Mouse (Mus musculus): ENCODE data around the gene Crb2. TPM values are rescaled to one million over a fixed set of nuclear protein-coding genes. Genes with fewer than 3 reads are reported as not detected.

The Crb2 gene
- polyA plus RNA-seq (2014; fragmentation: Illumina TruSeq; extraction: RNeasy Lipid Tissue Mini Kit (QIAGEN cat#74804); ENCODE audit: low read depth, low replicate concordance) = not detected

DNA sequence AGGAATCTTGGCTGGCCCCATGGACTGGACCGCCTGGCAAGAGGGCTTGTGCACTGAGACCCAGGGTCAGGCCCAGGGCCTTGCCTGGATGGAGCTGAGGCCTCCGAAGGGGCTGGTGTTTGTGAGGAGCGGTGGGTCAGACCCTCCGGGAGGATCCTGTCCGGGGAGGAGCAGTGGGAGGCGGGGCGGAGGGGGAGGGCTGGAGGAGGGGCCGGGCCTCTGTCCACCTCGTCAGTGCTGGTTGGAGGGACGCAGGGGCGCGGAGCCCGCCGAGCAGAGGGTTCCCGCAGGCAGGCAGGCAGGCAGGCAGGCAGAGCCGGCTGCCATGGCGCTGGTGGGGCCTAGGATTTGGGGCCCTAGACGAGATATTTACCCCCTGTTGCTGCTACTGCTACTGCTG lies at the start of gene Crb2:
Gene Crb2, plus strand, starts transcription at position 234 of the 400 bp plus-strand sequence.

Other genes with a start within 250 kb of the Crb2 start
- gene Strbp, start 72.4 kb upstream of the Crb2 start, polyA plus RNA-seq (2014; fragmentation: Illumina TruSeq; extraction: RNeasy Lipid Tissue Mini Kit (QIAGEN cat#74804); ENCODE audit: low read depth, low replicate concordance) = 317 TPM

All from sigmoid colon, adult 10 weeks (tissue).